Mouse (Mus musculus) limb, embryonic 11.5 days (tissue): ENCODE measurements around the gene Tnfrsf14. TPM values are rescaled to one million over a fixed set of nuclear protein-coding genes. Genes with fewer than 3 reads are reported as not detected.

ENCODE experiments used
- ATAC-seq: fragments of 200-750 bp; cut with Nextera tagmentation; 2 replicates; pipeline ENCODE4 v1.8.0; 2017; ENCODE audit warnings: low read depth; ENCODE audit not compliant: insufficient number of reproducible peaks, low FRiP score, low TSS enrichment
- DNase-seq: peaks from one replicate; pipeline ENCODE4 v3.0.0-alpha.2; 2015; ENCODE audit warnings: low spot score
- H3K27ac ChIP-seq: fragments of 300-500 bp; sonication (generic); replicated peaks from 2 replicates; pipeline ENCODE4 v1.5.1; 2014; ENCODE audit warnings: low read depth, mild to moderate bottlenecking, low read length
- H3K27me3 ChIP-seq: fragments of 300-500 bp; sonication (generic); 2 replicates; pipeline ENCODE4 v1.6.1; 2014; ENCODE audit warnings: mild to moderate bottlenecking, low read length, mixed read lengths; ENCODE audit not compliant: control insufficient read depth, insufficient read depth
- H3K36me3 ChIP-seq: fragments of 300-500 bp; sonication (generic); 2 replicates; pipeline ENCODE4 v1.6.1; 2014; ENCODE audit warnings: mild to moderate bottlenecking, low read length, moderate library complexity, mixed read lengths; ENCODE audit not compliant: control insufficient read depth, insufficient read depth
- H3K4me1 ChIP-seq: fragments of 300-500 bp; sonication (generic); 2 replicates; pipeline ENCODE4 v1.6.1; 2014; ENCODE audit warnings: low read length, mixed read lengths; ENCODE audit not compliant: control insufficient read depth, insufficient read depth
- H3K4me2 ChIP-seq: fragments of 300-500 bp; sonication (generic); 2 replicates; pipeline ENCODE4 v1.6.1; 2014; ENCODE audit warnings: low read depth, mild to moderate bottlenecking, moderate library complexity; ENCODE audit not compliant: severe bottlenecking
- H3K4me3 ChIP-seq: fragments of 300-500 bp; sonication (generic); 2 replicates; pipeline ENCODE4 v1.5.1; 2014; ENCODE audit warnings: low read depth, low read length
- H3K9ac ChIP-seq: fragments of 300-500 bp; sonication (generic); 2 replicates; pipeline ENCODE4 v1.6.1; 2014; ENCODE audit warnings: mild to moderate bottlenecking, low read length
- H3K9me3 ChIP-seq: fragments of 300-500 bp; sonication (generic); 2 replicates; pipeline ENCODE4 v1.6.1; 2016; ENCODE audit warnings: low read length; ENCODE audit not compliant: control insufficient read depth
- WGBS: fragments of 180-500 bp; shearing (Covaris S2); extraction: QIAGEN DNeasy Blood & Tissue Kit; methylation state at CpG from one replicate; pipeline ENCODE4 v1.1.7; 2014; 5-methylcytosine and 5-hydroxymethylcytosine counted together
- polyA plus RNA-seq: library from polyadenylated mRNA; unstranded; fragments of >200 nt; fragmentation: Nextera tagmentation; extraction: Ambion mirVana; gene quantifications from 2 replicates; pipeline ENCODE4 v1.2.1, GENCODE M21; 2014

The Tnfrsf14 gene
- polyA plus RNA-seq, 1 experiment from 2014 or later: 1.3 TPM

GRCm38 (mm10) chr4:154943323-154944039 is 15.1 kb upstream of the Tnfrsf14 start:
- H3K4me3 ChIP-seq: no peak overlapping the region
- H3K36me3 ChIP-seq: no peaks in the 10 kb centered on the region
- no peaks in the 10 kb centered on the region for H3K9me3 ChIP-seq
- no peak overlapping the region for H3K27ac ChIP-seq
- H3K4me1 ChIP-seq: peaks cover 2% of the 10 kb centered on the region; the same call in 1 of the 2 replicates
- ATAC-seq (no peak), DNase-seq (no peak)
- no peak overlapping the region for H3K9ac ChIP-seq
- peaks cover 3% of the 10 kb centered on the region for H3K27me3 ChIP-seq
- H3K4me2 ChIP-seq: no peak overlapping the region
- WGBS: 87% methylated on average over 6 of the region's 6 CpGs

- ATAC-seq (no peak), DNase-seq (no peak)
- H3K9ac ChIP-seq: no peak overlapping the region
- no peak overlapping the region for H3K4me2 ChIP-seq
- no peaks in the 10 kb centered on the region for H3K36me3 ChIP-seq
- H3K27ac ChIP-seq: no peak overlapping the region
- no peaks in the 10 kb centered on the region for H3K27me3 ChIP-seq
- no peaks in the 10 kb centered on the region for H3K9me3 ChIP-seq
- 91% methylated on average over 10 of the region's 10 CpGs for WGBS
- H3K4me1 ChIP-seq: peaks cover 2% of the 10 kb centered on the region; the same call in 1 of the 2 replicates
- H3K4me3 ChIP-seq: no peak overlapping the region
These were observed 14.4 kb upstream of the Tnfrsf14 start for GRCm38 (mm10) chr4:154942632-154943322.

DNA sequence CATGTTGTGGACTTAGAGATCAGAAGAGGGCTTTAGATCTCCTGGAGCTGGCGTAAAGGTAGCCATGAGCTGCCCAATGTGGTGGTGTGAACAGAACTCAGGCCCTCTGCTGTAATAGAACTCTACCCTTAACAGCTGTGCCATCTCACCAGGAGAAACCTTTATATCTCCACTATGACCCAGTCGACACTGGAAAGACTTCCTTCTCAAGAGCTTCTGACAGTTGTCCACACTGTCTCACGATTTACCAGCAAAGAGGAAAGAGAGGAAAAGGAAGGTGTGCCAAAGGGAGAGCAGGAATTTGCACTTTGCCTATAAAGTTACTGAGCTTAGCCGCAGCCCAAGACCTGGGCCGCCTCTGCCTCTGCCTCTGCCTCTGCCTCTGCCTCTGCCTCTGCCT is 13.5 kb upstream of the Tnfrsf14 start:
- 91% methylated on average over 5 of the region's 5 CpGs for WGBS
- peaks cover 2% of the 10 kb centered on the region; the same call in 1 of the 2 replicates for H3K4me1 ChIP-seq
- ATAC-seq: no peak
- no peak overlapping the region for H3K4me2 ChIP-seq
- H3K9ac ChIP-seq: no peak overlapping the region
- no peak overlapping the region for H3K27ac ChIP-seq
- H3K4me3 ChIP-seq: no peak overlapping the region
- no peaks in the 10 kb centered on the region for H3K36me3 ChIP-seq
- H3K27me3 ChIP-seq: no peaks in the 10 kb centered on the region
- H3K9me3 ChIP-seq: no peaks in the 10 kb centered on the region
- no peak for DNase-seq

- ATAC-seq (no peak), DNase-seq (no peak)
- Histone ChIP-seq H3K27ac (no peak overlapping the region), H3K27me3 (no peaks in the 10 kb centered on the region), H3K4me1 (no peaks in the 10 kb centered on the region), H3K4me2 (no peak overlapping the region), H3K9me3 (no peaks in the 10 kb centered on the region), H3K9ac (no peak overlapping the region), H3K36me3 (no peaks in the 10 kb centered on the region), H3K4me3 (no peak overlapping the region)
- 89% methylated on average over 2 of the region's 2 CpGs for WGBS
These were observed 11.8 kb upstream of the Tnfrsf14 start for GRCm38 (mm10) chr4:154940156-154940555.

DNA sequence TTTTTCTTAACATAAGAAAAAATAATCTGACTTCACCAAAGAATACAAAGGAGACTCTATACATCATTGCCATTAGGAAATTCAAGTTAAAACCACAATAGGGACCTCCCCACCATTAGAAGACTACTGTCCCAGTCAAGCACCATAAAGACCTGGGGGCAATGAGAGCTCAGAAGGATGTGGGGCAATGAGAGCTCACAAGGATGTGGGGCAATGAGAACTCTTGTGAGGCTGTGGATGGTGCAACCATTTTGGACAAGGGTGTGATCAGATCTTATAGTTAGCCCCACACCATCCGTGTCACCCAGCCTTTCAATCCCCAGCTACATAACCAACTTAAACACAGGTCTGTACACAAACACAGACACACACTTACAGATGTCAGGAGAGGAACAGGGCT is 9.4 kb upstream of the Tnfrsf14 start:
- H3K36me3 ChIP-seq: no peaks in the 10 kb centered on the region
- no peak for ATAC-seq
- DNase-seq: no peak
- H3K27me3 ChIP-seq: no peaks in the 10 kb centered on the region
- no peaks in the 10 kb centered on the region for H3K9me3 ChIP-seq
- H3K4me2 ChIP-seq: no peak overlapping the region
- no peak overlapping the region for H3K9ac ChIP-seq
- no peak overlapping the region for H3K27ac ChIP-seq
- no peak overlapping the region for H3K4me3 ChIP-seq
- 70% methylated on average over 1 of the region's 1 CpGs for WGBS
- no peaks in the 10 kb centered on the region for H3K4me1 ChIP-seq

DNA sequence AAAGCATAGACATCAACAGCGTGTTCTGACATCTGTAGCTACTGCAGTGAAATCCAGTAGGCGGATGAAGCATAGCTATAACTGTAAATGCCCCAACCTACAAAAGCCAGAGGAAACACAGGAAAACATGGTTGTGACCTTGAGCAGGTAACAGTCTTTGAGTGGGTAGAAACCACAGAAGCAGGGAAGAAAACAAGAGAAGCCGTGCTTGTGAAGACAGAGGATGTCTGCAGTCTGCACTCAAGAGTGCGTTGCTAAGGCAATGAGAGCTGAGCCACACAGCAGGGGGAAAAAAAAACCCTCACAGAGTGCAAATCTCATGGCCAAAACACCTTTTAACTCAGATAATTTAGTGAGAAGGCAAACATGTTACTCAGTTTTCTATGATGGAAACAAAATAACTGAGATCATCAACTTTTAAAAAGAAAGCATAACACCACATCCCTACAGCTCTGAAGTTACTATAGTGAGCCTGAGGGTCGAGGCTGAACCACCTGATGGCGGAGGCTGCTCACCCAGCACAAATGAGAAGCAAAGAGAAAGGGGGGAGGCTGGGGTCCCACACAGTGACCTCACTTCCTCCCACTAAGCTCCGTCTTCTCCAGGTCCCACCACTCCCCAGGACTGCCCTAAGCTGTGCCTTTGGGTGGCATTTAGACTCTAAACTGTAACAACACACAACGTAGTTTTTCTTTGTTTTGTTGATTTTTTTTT is 8.3 kb upstream of the Tnfrsf14 start:
- Histone ChIP-seq H3K36me3 (no peaks in the 10 kb centered on the region), H3K4me1 (no peaks in the 10 kb centered on the region), H3K9ac (no peak overlapping the region), H3K4me2 (no peak overlapping the region), H3K4me3 (no peak overlapping the region), H3K9me3 (no peaks in the 10 kb centered on the region), H3K27me3 (no peaks in the 10 kb centered on the region), H3K27ac (no peak overlapping the region)
- DNase-seq (no peak), ATAC-seq (no peak)
- 73% methylated on average over 8 of the region's 8 CpGs for WGBS

GRCm38 (mm10) chr4:154935788-154936187 is 7.4 kb upstream of the Tnfrsf14 start:
- no peak overlapping the region for H3K4me2 ChIP-seq
- ATAC-seq: no peak
- WGBS: 71% methylated on average over 7 of the region's 7 CpGs
- H3K9me3 ChIP-seq: no peaks in the 10 kb centered on the region
- H3K4me3 ChIP-seq: no peak overlapping the region
- H3K4me1 ChIP-seq: no peaks in the 10 kb centered on the region
- no peaks in the 10 kb centered on the region for H3K27me3 ChIP-seq
- no peaks in the 10 kb centered on the region for H3K36me3 ChIP-seq
- no peak overlapping the region for H3K9ac ChIP-seq
- no peak overlapping the region for H3K27ac ChIP-seq
- no peak for DNase-seq

DNA sequence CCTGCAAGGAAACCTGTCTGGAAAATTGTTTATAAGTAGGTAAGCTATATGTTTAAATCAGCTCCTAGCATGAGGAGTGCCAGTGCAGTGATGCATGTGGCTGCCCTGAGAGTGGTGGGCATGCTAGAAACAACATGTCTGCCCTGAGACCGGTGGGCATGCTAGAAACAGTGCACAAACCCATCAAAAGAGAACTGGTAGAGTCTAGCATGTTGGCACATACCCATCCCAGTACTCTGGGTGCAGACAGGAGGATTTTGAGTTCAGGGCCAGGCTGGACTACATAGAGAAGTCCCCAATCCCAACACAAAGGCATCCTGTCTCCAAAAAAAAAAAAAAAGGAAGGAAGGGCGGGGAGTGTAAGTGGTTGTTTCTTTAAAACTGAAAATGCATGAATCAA is 6.4 kb upstream of the Tnfrsf14 start:
- 83% methylated on average over 2 of the region's 2 CpGs for WGBS
- no peak overlapping the region for H3K9ac ChIP-seq
- no peaks in the 10 kb centered on the region for H3K27me3 ChIP-seq
- DNase-seq: no peak
- no peak overlapping the region for H3K4me2 ChIP-seq
- no peak overlapping the region for H3K27ac ChIP-seq
- no peaks in the 10 kb centered on the region for H3K9me3 ChIP-seq
- no peaks in the 10 kb centered on the region for H3K4me1 ChIP-seq
- no peak for ATAC-seq
- H3K36me3 ChIP-seq: no peaks in the 10 kb centered on the region
- H3K4me3 ChIP-seq: no peak overlapping the region
